Mouse (Mus musculus): ENCODE measurements around the gene F7. TPM values are rescaled to one million over a fixed set of nuclear protein-coding genes. Genes with fewer than 3 reads are reported as not detected.

Gene F7
- 0.08 TPM in 1 of 2 replicates, not detected in the other for polyA plus RNA-seq (2015; fragmentation: Nextera tagmentation; extraction: Ambion mirVana)

GRCm38 (mm10) chr8:13025487-13026224 is at the start of gene F7:
F7 (plus strand) TSS chr8:13026034.

DNA sequence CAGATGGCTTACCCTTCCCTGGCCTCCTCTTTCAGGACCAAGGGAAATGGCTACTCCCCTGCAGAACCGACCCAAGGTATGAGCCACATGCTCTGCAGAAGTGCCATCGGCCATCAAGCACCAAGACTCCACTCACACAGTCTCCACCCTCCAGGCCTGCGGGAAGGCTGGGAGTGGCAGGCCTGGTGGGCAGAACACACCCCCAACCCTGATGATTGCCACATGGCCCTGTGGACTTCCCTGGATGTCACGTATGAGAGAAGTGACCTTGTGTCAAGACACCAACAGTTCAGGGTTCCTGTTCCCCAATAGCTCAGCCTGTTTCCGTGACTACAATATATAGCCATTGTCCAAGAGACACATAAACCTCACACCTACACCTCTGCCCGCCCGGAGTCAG is 11.2 kb downstream of the F7 start, which contains the start of gene F10:
F10 (plus strand) TSS at position 294 of the 400 bp plus-strand sequence.

GRCm38 (mm10) chr8:13060441-13061150 is 34.8 kb downstream of the F7 start, which contains the start of gene Proz:
Proz (plus strand) TSS chr8:13060914.

Other genes with a start within 250 kb of the F7 start
- 2.7 and 3.2 TPM in 2 replicates for gene Mcf2l, start 152.2 kb upstream of the F7 start, polyA plus RNA-seq (2015; fragmentation: Nextera tagmentation; extraction: Ambion mirVana)
- 1.3 and 4.1 TPM in 2 replicates for gene F10, start 11.3 kb downstream of the F7 start, polyA plus RNA-seq (2015; fragmentation: Nextera tagmentation; extraction: Ambion mirVana)
- gene Proz, start 34.9 kb downstream of the F7 start, polyA plus RNA-seq (2015; fragmentation: Nextera tagmentation; extraction: Ambion mirVana), result 0.11 and 0.25 TPM in 2 replicates
- 15.8 and 18.0 TPM in 2 replicates for gene Pcid2, start 79.4 kb downstream of the F7 start, polyA plus RNA-seq (2015; fragmentation: Nextera tagmentation; extraction: Ambion mirVana)
- gene Cul4a, start 79.6 kb downstream of the F7 start, polyA plus RNA-seq (2015; fragmentation: Nextera tagmentation; extraction: Ambion mirVana), result 56.7 and 66.2 TPM in 2 replicates
- 316 and 318 TPM in 2 replicates for gene Lamp1, start 133.1 kb downstream of the F7 start, polyA plus RNA-seq (2015; fragmentation: Nextera tagmentation; extraction: Ambion mirVana)
- 17.4 and 21.7 TPM in 2 replicates for gene Grtp1, start 174.6 kb downstream of the F7 start, polyA plus RNA-seq (2015; fragmentation: Nextera tagmentation; extraction: Ambion mirVana)
- 0.34 and 0.55 TPM in 2 replicates for gene Adprhl1, start 228.1 kb downstream of the F7 start, polyA plus RNA-seq (2015; fragmentation: Nextera tagmentation; extraction: Ambion mirVana)

All from urinary bladder, postnatal 0 days (tissue).